Mouse (Mus musculus) liver, embryonic 13.5 days (tissue): ENCODE data around the gene Olfr1347. TPM values are rescaled to one million over a fixed set of nuclear protein-coding genes. Genes with fewer than 3 reads are reported as not detected.

Experiments used
- ATAC-seq: fragments of 200-750 bp; cut with Nextera tagmentation; 2 replicates; pipeline ENCODE4 v1.8.0; 2017; ENCODE audit warnings: low read depth, mild to moderate bottlenecking, moderate number of reproducible peaks, moderate library complexity
- DNase-seq: peaks from one replicate; pipeline ENCODE4 v3.0.0; 2022
- H3K27ac ChIP-seq: fragments of 300-500 bp; sonication (generic); 2 replicates; pipeline ENCODE4 v1.5.1; 2015; ENCODE audit warnings: moderate library complexity, mild to moderate bottlenecking, inconsistent platforms
- H3K27me3 ChIP-seq: fragments of 300-500 bp; sonication (generic); 2 replicates; pipeline ENCODE4 v1.6.1; 2015; ENCODE audit warnings: mild to moderate bottlenecking, inconsistent platforms
- H3K36me3 ChIP-seq: fragments of 300-500 bp; sonication (generic); 2 replicates; pipeline ENCODE4 v1.6.1; 2015; ENCODE audit warnings: mild to moderate bottlenecking, inconsistent platforms
- H3K4me1 ChIP-seq: fragments of 300-500 bp; sonication (generic); replicated peaks from 2 replicates; pipeline ENCODE4 v1.6.1; 2015; ENCODE audit warnings: inconsistent platforms
- H3K4me2 ChIP-seq: fragments of 300-500 bp; sonication (generic); 2 replicates; pipeline ENCODE4 v1.6.1; 2015; ENCODE audit warnings: inconsistent platforms, mild to moderate bottlenecking, moderate library complexity
- H3K4me3 ChIP-seq: fragments of 300-500 bp; sonication (generic); replicated peaks from 2 replicates; pipeline ENCODE4 v1.5.1; 2015; ENCODE audit warnings: mild to moderate bottlenecking, inconsistent platforms
- H3K9ac ChIP-seq: fragments of 300-500 bp; sonication (generic); 2 replicates; pipeline ENCODE4 v1.6.1; 2015; ENCODE audit warnings: mild to moderate bottlenecking, inconsistent platforms
- H3K9me3 ChIP-seq: fragments of 300-500 bp; sonication (generic); replicated peaks from 2 replicates; pipeline ENCODE4 v1.6.1; 2016; ENCODE audit warnings: inconsistent platforms
- WGBS: fragments of 180-500 bp; shearing (Covaris S2); methylation state at CpG from one replicate; pipeline ENCODE4 v1.1.7; 2015; ENCODE audit not compliant: insufficient replicate concordance; 5-methylcytosine and 5-hydroxymethylcytosine counted together
- polyA plus RNA-seq: library from polyadenylated mRNA; unstranded; fragments of >200 nt; fragmentation: Nextera tagmentation; extraction: Ambion mirVana; gene quantifications from 2 replicates; pipeline ENCODE4 v1.2.1, GENCODE M21; 2015

Olfr1347 gene
- polyA plus RNA-seq, 1 experiment from 2014 or later: not detected

GRCm38 (mm10) chr7:6441173-6441572 lies 58.4 kb downstream of the Olfr1347 start:
- ATAC-seq (no peak), DNase-seq (no peak)
- Histone ChIP-seq H3K9ac (no peak overlapping the region), H3K27ac (no peak overlapping the region), H3K4me3 (no peak overlapping the region), H3K4me1 (no peaks in the 10 kb centered on the region), H3K27me3 (no peaks in the 10 kb centered on the region), H3K4me2 (no peak overlapping the region), H3K9me3 (no peaks in the 10 kb centered on the region), H3K36me3 (no peaks in the 10 kb centered on the region)
- 33% methylated on average over 2 of the region's 2 CpGs for WGBS

- Histone ChIP-seq H3K4me1 (no peaks in the 10 kb centered on the region), H3K27me3 (no peaks in the 10 kb centered on the region), H3K4me3 (no peak within 1 kb of the TSS), H3K4me2 (no peak within 1 kb of the TSS), H3K27ac (no peak within 1 kb of the TSS), H3K9me3 (no peaks in the 10 kb centered on the region), H3K9ac (no peak within 1 kb of the TSS), H3K36me3 (no peaks in the 10 kb centered on the region)
- no peak for DNase-seq
- ATAC-seq: no peak
- 41% methylated on average over 3 of the region's 3 CpGs for WGBS
Observed at GRCm38 (mm10) chr7:6438388-6438787, 61.2 kb downstream of the Olfr1347 start, which contains the start of gene Olfr1344. TSS of gene Olfr1344 (plus strand) at chr7:6438688.

Other genes starting within 250 kb of the Olfr1347 start
- gene Epp13, start 247.0 kb downstream of the Olfr1347 start, polyA plus RNA-seq: not detected in 2 replicates
- 7.1 and 7.6 TPM in 2 replicates for gene Zfp667, start 213.2 kb downstream of the Olfr1347 start, polyA plus RNA-seq
- gene Zfp583, start 168.5 kb downstream of the Olfr1347 start, polyA plus RNA-seq: 1.1 and 1.3 TPM in 2 replicates
- gene Gm3854, start 156.0 kb downstream of the Olfr1347 start, polyA plus RNA-seq: 0.32 and 0.39 TPM in 2 replicates
- gene Zfp78, start 136.5 kb downstream of the Olfr1347 start, polyA plus RNA-seq: 0.88 and 0.97 TPM in 2 replicates
- 1.3 and 1.6 TPM in 2 replicates for gene Zfp28, start 116.5 kb downstream of the Olfr1347 start, polyA plus RNA-seq
- not detected in 2 replicates for gene Smim17, start 101.0 kb downstream of the Olfr1347 start, polyA plus RNA-seq
- gene Gm20715, start 89.5 kb downstream of the Olfr1347 start, polyA plus RNA-seq: not detected in 2 replicates
- gene Olfr1344, start 61.1 kb downstream of the Olfr1347 start, polyA plus RNA-seq: not detected in 2 replicates
- not detected in 2 replicates for gene Olfr1336, start 43.6 kb downstream of the Olfr1347 start, polyA plus RNA-seq
- gene Olfr1346, start 32.7 kb downstream of the Olfr1347 start, polyA plus RNA-seq: not detected in 2 replicates
- not detected in 2 replicates for gene Olfr5, start 12.8 kb downstream of the Olfr1347 start, polyA plus RNA-seq
- gene Olfr1348, start 9.0 kb upstream of the Olfr1347 start, polyA plus RNA-seq: not detected in 2 replicates
- not detected in 2 replicates for gene Olfr1349, start 23.2 kb upstream of the Olfr1347 start, polyA plus RNA-seq
- not detected in 2 replicates for gene Olfr1350, start 65.1 kb upstream of the Olfr1347 start, polyA plus RNA-seq
- gene Zim1, start 196.7 kb upstream of the Olfr1347 start, polyA plus RNA-seq: 0.99 and 1.0 TPM in 2 replicates
- gene Peg3, start 230.7 kb upstream of the Olfr1347 start, polyA plus RNA-seq: 30.9 and 42.8 TPM in 2 replicates
- gene Usp29, start 230.8 kb upstream of the Olfr1347 start, polyA plus RNA-seq: 1.4 and 1.9 TPM in 2 replicates